Comparison of ENCODE assay signal across 10 mouse cellular contexts in genomic region chr7:99965020-99965841, GRCm38 (mm10). TPM values are rescaled to one million over a fixed set of nuclear protein-coding genes. Genes with fewer than 3 reads are reported as not detected.
A peak's percentile ranks its signal among the peaks of the same experiment; 100 is the strongest.
DNase-seq lines count a peak whose midpoint lies in the region; ATAC-seq and TF ChIP-seq lines count a peak whose summit lies in the region.
"Had no signal": no experiment of that assay in that cellular context is flagged by ENCODE, and none has a peak within 500 bp of the region (broad histone marks: within the 10 kb centered on the region; RNA-seq: fewer than 3 reads in every experiment).

No protein-coding gene starts in this region.

- 27% methylated on average over 9 of the region's 9 CpGs for WGBS in heart, embryonic 15.5 days
- 21% methylated on average over 9 of the region's 9 CpGs for WGBS in midbrain, embryonic 14.5 days
- WGBS in thymus, adult 2 months, result 69% methylated on average over 9 of the region's 9 CpGs

- TF ChIP-seq CTCF in gastrocnemius, adult 2 months (IDR thresholded peaks at IDR 0.05), result no peak
- TF ChIP-seq CTCF in thymus, adult 2 months (IDR thresholded peaks at IDR 0.05; ENCODE audit: borderline replicate concordance, control insufficient read depth, extremely low read depth, insufficient read depth, low read length, poor library complexity), result no peak

- DNase-seq in gastrocnemius, adult 2 months, result no peak
- DNase-seq in gastrocnemius, postnatal 25 days, result no peak
- peak; percentile 33 to 34 for DNase-seq in cerebellum, postnatal 10 days
- peak; percentile 63 for DNase-seq in kidney, postnatal 14 days
- DNase-seq in midbrain, embryonic 14.5 days, result peak; percentile 69
- DNase-seq in spleen, postnatal 14 days (ENCODE audit: low spot score in 2 of 2), result no peak
- DNase-seq in thymus, adult 2 months, result no peak

- peak overlapping the region; percentile 11; the same call in 1 of the 2 replicates for H3K4me3 ChIP-seq in gastrocnemius, adult 2 months
- no peak overlapping the region for H3K4me3 ChIP-seq in heart, embryonic 15.5 days
- no peak overlapping the region for H3K4me3 ChIP-seq in midbrain, embryonic 14.5 days (replicated peaks; ENCODE audit: low read depth, low read length)
- H3K4me3 ChIP-seq in thymus, adult 2 months (ENCODE audit: control insufficient read depth, insufficient read depth, low read length), result no peak overlapping the region
- H3K4me3 ChIP-seq: erythroblast, embryonic 14.5 days had no signal

- no peaks in the 10 kb centered on the region for H3K36me3 ChIP-seq in heart, embryonic 15.5 days
- no peaks in the 10 kb centered on the region for H3K36me3 ChIP-seq in midbrain, embryonic 14.5 days (ENCODE audit: control insufficient read depth, insufficient read depth, low read length)
- H3K36me3 ChIP-seq in thymus, adult 2 months (ENCODE audit: control insufficient read depth, insufficient read depth, low read length), result no peaks in the 10 kb centered on the region

- no peak for TF ChIP-seq POLR2A in thymus, adult 2 months (IDR thresholded peaks at IDR 0.05; ENCODE audit: control insufficient read depth, extremely low read depth, insufficient read depth, low read length, poor library complexity)

- H3K9ac ChIP-seq in heart, embryonic 15.5 days, result no peak overlapping the region
- peak overlapping the region; percentile 10; the same call in 1 of the 2 replicates for H3K9ac ChIP-seq in midbrain, embryonic 14.5 days (replicated peaks; ENCODE audit: low read length)

- no peak overlapping the region for H3K4me2 ChIP-seq in heart, embryonic 15.5 days
- peak overlapping the region; percentile 41 for H3K4me2 ChIP-seq in midbrain, embryonic 14.5 days (ENCODE audit: low read length)

- H3K27me3 ChIP-seq in heart, embryonic 15.5 days, result no peaks in the 10 kb centered on the region
- no peaks in the 10 kb centered on the region for H3K27me3 ChIP-seq in midbrain, embryonic 14.5 days (ENCODE audit: control insufficient read depth, insufficient read depth, low read length)
- no peaks in the 10 kb centered on the region for H3K27me3 ChIP-seq in thymus, adult 2 months (ENCODE audit: control insufficient read depth, insufficient read depth, low read length)

- H3K9me3 ChIP-seq in heart, embryonic 15.5 days (replicated peaks), result no peaks in the 10 kb centered on the region
- H3K9me3 ChIP-seq in midbrain, embryonic 14.5 days (ENCODE audit: control insufficient read depth, low read length), result no peaks in the 10 kb centered on the region

- H3K4me1 ChIP-seq in heart, embryonic 15.5 days (replicated peaks), result peaks cover 40% of the 10 kb centered on the region
- peaks cover 35% of the 10 kb centered on the region for H3K4me1 ChIP-seq in midbrain, embryonic 14.5 days (ENCODE audit: control insufficient read depth, insufficient read depth, low read length)
- peaks cover 14% of the 10 kb centered on the region for H3K4me1 ChIP-seq in thymus, adult 2 months (replicated peaks; ENCODE audit: control insufficient read depth, insufficient read depth, low read length)

- intact Hi-C loops in gastrocnemius, adult 2 months (cut with DNase I), result no loop called here

- H3K27ac ChIP-seq in gastrocnemius, adult 2 months, result peak overlapping the region; percentile 65
- H3K27ac ChIP-seq in heart, embryonic 15.5 days, result peak overlapping the region; percentile 59
- peak overlapping the region; percentile 83 for H3K27ac ChIP-seq in midbrain, embryonic 14.5 days (replicated peaks; ENCODE audit: low read depth, low read length)
- H3K27ac ChIP-seq in thymus, adult 2 months (ENCODE audit: control insufficient read depth, insufficient read depth, low read length), result no peak overlapping the region

- ATAC-seq in heart, embryonic 15.5 days (replicated peaks; ENCODE audit: insufficient number of reproducible peaks, insufficient read depth, low FRiP score, low read depth), result no peak
- ATAC-seq in midbrain, embryonic 14.5 days (ENCODE audit: low FRiP score, low TSS enrichment), result no peak

RNA-seq across cellular contexts. Expression of gene Rnf169, which starts 15.0 kb away (rescaled TPM):
- 1 to 10 TPM; 8.1 to 10.0 TPM for total RNA-seq in gastrocnemius, adult 2 months (2021)
- 1 to 10 TPM; 4.7 to 5.3 TPM for total RNA-seq in gastrocnemius, postnatal 25 days (2021)
- polyA plus RNA-seq in heart, embryonic 15.5 days (2015; fragmentation: Nextera tagmentation; extraction: Ambion mirVana), result 2.7 and 3.7 TPM in 2 replicates
- polyA plus RNA-seq in midbrain, embryonic 14.5 days (2014; fragmentation: Nextera tagmentation; extraction: Ambion mirVana), result 6.4 and 6.7 TPM in 2 replicates
- polyA plus RNA-seq in thymus, adult 2 months (2012; rRNA removed), result 13.3 and 16.4 TPM in 2 replicates

RNA-seq across cellular contexts. Expression of gene Chrdl2, which starts 40.7 kb away (rescaled TPM):
- total RNA-seq in gastrocnemius, adult 2 months (2021), result 1 to 10 TPM; 2.0 to 3.2 TPM
- 1 to 10 TPM; 1.8 to 3.1 TPM for total RNA-seq in gastrocnemius, postnatal 25 days (2021)
- polyA plus RNA-seq in heart, embryonic 15.5 days (2015; fragmentation: Nextera tagmentation; extraction: Ambion mirVana), result 0.11 and 0.37 TPM in 2 replicates
- polyA plus RNA-seq in midbrain, embryonic 14.5 days (2014; fragmentation: Nextera tagmentation; extraction: Ambion mirVana), result not detected in 2 replicates
- polyA plus RNA-seq in thymus, adult 2 months (2012; rRNA removed), result 0.05 TPM in 1 of 2 replicates, not detected in the other
- total RNA-seq: neutrophil, adult 5-6 weeks had no signal
- polyA plus RNA-seq: erythroblast, embryonic 14.5 days had no signal

Comparison
In these comparisons a context has a peak if more than half of its experiments do, and no peak if none do; other contexts are left out.
1. DNase-seq: peak in cerebellum, postnatal 10 days (2 of 2), kidney, postnatal 14 days (single experiment) and midbrain, embryonic 14.5 days (single experiment); none in gastrocnemius, adult 2 months (single experiment), gastrocnemius, postnatal 25 days (single experiment), spleen, postnatal 14 days (0 of 2) and thymus, adult 2 months (single experiment).